Mouse (Mus musculus) urinary bladder, postnatal 25 days (tissue): ENCODE data around the gene 3110082I17Rik.
A peak's percentile ranks its signal among the peaks of the same experiment; 100 is the strongest.

Experiments
- DNase-seq: peaks from one replicate; pipeline ENCODE4 v3.0.0; 2022; ENCODE audit warnings: low spot score

3110082I17Rik gene

DNA sequence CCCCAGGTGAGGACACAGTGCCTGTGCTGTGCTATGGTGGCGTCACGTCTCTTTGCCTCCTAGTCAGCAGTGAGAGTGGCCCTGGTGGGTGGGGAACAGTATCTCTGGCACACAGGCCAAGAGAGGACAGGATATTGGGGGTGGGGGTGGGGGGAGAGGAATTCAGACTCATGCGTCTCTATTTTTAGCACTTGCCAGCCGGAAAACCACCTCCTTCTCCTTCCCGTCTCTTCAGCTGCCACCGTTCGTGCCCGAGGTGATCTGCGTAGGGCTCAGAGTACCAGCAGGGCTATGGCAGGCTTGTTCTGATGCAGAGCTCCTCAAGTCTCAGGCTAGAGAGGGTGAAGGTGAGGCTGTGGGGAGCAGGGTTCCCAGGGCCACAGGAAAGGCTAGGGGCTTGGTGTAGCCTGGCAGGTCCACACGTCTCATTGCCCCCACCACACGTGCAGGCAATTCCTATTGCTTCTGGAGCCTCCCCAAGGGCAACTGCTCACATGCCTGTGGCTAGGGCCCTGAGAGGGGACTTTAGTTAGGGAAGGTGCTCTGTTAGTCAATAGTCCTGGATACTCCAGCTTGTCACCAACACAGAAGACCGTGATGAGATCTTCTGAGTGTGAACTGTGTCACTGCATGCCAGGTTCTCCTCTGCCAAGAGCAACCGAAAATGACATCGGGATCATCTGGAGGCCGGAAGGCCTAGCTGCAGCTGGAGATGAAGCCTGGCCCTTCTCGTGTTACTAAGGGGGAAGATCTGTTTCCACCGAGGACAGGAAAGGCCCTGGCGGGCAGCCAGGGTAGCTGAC lies 82.7 kb downstream of the 3110082I17Rik start, which contains the start of gene Gpr146:
Gene Gpr146, plus strand, starts transcription at position 230 of the 803 bp plus-strand sequence.
- no peak for DNase-seq

DNA sequence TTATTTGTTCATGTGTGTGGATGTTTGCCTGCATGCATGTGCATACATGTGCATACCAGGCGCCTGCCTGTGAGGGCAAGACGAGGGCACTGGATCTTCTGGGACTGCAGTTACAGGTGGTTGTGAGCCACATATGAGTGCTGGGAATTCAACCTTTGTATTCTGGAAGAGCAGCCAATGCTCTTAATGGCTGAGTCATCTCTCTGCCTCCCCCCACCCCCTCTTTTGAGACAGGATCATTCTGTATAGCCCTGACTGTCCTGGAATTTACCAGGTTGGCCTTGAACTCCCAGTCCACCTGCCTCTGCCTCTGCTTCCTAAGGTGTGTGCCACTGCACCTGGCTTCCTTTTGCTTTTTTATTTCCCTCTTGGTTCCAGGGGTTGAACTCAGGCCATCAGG lies 85.5 kb downstream of the 3110082I17Rik start:
- no peak for DNase-seq

DNA sequence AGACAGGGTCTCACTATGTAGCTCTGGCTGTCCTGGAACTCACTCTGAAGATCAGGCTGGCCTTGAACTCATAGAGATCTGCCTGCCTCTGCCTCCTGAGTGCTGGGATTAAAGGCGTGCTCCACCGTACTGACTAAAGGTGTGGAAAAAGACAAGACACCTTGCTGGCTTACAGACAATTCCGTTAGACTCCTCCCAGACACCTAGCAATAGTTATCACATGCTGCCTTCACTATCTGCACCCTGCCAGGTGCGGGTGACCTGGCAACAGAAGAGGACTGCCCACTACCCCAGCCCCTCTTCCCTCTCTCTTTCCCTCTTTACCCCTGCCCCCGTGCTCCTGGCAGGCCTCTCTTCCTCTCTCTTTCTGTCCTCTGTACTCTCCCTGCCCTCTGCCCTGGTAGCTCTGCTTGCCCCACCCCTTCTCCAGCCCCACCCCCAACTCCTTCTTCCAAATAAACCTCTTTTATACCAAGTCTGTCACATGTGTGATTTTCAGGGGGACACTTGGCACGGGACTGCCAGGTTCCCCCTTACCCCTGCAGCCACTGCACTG lies 86.4 kb downstream of the 3110082I17Rik start:
- no peak for DNase-seq

DNA sequence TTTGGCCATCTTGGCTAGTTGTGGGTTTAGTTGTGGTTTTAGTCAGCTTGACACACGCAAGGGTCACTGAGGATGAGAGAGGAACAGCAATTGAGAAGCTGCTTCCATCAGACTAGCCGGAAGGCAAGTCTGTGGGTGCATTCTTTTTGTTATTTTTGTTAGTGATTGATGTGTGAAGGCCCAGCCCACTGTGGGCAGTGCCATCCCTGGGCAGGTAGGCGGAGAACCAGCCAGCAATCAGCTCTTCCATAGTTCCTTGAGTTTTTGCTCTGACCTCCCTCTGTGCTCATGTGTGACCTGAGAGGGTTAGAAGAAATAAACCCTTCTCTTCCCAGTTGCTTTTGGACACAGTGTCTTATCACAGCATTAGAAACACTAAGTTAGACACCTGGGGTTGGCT lies 87.2 kb downstream of the 3110082I17Rik start:
- DNase-seq: no peak

DNA sequence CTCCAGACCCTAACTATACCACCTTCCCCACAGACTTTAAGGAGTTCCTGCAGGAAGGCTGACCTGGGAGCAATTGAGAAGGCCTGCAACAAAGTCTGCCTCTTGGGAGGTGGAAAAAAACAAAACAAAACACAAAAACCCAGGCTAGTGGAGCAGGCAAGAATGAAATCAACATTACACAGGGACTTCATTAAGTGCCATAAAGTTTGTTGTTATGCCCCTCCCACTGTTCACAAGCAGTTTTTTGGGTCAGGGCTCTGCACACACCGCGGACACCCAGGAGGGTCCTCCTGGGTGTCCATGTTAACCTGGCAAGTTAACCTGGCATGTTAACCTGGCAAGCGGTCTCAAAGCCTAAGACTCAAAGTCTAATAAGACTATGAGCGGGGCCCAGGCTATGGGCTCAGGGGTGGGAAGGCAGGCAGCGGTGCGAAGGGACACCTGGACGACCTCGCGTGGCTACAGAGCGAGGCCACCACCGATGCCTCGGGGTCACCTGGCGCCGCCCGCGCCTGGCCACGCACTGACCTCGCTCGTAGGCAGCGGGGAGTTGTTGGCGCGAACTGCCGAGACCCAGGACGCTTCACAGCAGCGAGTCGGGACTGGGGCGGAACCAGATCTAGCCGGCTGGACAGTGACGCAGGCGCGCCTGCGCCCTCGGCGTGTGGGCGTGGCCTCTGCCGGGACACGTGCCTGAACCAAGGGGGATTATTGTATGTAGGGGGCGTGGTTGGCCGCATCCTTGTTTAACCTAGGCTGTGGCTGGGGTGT lies 88.5 kb downstream of the 3110082I17Rik start:
- peak; percentile 89 for DNase-seq

DNA sequence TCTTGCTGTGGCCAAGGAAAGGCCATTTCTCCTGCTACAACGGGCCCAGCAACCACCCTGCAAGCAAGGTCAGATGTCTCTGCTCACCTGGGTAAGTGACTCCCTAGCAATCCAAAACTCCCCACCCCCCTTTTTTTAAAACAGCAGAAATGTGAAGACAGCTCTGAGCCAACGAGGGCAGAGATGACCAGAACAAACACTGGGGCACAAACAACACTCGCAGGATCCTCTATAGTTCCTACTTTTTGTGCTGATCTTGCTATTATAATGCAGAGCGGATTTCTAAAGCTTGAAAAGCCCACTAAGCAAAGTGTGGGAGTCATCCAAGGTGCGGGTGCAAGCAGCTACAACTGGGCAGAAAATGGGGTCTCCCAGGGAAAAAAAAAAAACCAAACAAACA lies 89.2 kb downstream of the 3110082I17Rik start:
- no peak for DNase-seq

DNA sequence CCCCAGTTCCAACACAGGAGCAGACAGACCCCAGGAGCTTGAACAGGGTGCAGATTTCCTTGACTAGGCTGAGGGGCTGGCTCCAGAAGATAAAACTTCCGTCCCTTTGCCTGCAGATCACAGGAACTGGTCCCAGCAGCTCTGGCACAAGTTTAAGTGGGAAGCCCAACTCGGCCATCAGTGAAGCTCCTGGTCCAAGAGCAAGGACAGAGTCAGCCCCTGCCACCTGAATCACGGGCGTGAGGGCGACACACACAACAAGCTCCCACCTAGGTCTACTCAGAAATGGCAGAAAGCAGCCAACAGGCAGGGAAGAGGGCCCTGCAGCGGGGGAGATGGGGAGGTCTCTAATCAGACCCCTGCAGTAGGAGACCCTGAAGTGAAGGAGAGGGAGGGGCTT lies 90.0 kb downstream of the 3110082I17Rik start:
- DNase-seq: no peak

DNA sequence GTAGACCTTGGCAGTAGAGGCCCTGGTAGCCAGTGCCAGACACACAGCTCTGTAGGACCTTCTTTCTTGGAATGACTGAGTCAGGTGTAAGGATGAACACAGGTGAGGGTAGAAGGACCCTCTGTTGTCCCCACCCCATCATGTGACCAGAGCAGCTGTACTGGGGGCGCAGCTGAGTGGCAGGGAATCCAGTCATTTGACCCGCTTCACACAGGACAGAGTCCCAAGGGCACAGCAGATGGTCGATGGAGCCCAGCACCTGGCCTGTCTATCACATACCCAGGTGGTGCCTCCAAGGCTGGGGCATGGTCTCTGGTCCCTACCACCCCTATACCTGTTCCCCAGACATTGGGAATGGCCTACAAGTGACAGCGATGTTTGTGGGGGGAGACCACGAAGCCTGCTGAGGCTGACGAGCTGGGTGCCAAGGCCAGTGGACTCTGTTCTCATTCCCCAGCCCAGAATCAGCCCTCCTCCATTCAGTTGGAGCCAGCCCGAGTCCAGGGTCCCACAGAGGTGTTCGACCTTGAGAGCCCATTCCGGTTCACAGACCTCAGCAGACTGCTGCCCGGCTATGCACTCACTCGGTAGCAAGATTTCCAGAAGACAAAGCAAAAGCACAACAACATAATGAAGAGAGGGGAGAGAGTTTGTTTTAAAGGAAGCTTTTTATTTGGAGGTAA lies 91.5 kb downstream of the 3110082I17Rik start:
- no peak for DNase-seq

DNA sequence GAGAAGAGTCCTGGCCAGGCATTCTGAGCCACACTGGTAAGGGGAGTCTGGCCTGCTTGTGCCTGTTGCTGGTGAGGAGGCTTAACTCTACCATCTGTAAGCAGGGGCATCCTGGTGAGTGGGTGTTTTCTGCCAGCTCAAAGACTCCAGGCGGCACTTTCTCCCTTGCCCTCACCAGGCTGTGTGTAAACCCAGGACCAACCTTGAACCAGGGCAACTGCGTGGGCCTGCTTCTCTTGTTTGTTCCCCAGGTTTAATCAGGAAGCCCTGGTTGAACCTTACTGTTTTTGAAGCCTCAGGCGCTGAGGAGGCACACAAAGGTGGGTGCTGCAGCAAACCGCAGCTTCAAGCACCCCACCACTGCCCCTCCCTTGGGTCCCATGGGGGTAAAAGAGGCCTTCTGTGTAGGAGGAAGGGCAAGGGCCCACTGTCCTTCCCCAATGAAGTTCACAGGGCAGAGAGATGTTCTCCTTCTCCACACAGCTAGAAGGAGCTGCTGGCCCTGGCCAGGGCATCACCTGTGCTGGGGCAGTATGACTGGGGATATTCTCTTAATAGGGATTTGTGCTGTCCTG lies 92.4 kb downstream of the 3110082I17Rik start:
- DNase-seq: no peak

DNA sequence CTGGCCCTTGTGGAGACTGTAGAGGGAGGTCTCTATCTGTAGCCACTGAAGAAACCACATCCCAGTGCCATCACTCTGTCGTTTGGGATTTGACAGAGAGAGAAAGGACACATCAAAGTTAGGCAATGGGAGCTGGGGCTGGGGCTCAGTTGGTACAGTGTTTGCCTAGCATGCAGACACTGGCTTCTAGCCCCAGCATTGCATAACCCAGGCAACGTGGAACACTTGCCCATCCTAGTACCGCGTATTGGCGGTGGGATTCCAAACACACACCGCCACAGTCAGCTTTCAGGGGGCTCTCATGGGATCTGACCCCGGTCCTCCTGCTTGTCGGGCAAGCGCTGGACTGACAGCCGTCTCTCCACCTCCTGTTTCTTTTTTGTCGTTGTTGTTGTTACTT lies 93.8 kb downstream of the 3110082I17Rik start:
- DNase-seq: no peak

DNA sequence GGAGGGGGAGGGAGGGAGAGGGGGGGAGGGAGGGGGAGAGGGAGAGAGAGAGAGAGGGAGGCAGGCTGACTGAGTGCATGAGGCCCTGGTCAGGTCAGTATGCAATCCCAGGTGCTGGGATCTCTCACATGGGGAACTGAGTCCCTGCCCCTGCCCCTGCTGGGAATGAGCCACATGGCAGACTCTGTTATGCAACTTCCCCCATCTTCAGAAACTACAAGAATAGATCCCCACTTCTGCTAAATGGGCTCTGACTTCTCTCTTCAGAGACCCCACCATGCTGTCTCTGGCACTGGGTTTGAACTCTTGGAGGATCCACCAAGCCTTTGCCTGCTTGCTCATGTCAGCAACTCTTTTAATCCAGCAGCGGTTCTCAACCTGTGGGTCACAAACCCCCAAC lies 94.5 kb downstream of the 3110082I17Rik start:
- DNase-seq: no peak

DNA sequence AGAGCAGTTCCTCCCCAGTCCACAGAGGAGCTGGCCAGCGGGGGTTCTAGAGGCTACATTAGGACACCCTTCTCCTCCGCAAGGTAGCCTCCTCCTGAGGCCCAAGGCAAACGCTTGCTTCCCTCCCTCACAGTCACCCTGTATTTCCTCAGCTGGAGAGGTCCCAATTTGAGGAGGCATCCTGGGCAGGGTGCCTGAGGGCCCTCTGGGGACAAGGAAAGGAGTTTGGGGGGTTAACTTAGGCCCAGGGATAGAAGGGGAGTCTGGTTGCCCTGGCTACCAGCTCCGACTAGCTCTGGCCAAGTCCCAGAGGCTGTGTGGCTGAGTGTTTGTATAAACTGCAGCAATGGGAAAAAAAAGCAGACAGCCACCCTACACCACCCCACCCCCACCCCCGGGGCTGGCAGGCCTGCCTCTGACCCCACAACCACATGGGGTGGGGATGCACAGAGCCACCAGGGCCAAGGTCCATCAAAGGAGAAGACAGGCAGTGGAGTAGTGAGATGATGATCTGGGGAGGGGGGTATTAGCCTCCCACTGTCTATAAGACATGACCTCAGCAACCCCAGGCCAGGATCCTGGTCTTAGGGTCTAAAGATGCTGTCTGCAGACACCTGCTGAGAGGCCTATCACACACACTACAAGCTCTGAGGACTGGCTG lies 95.3 kb downstream of the 3110082I17Rik start:
- DNase-seq: no peak

DNA sequence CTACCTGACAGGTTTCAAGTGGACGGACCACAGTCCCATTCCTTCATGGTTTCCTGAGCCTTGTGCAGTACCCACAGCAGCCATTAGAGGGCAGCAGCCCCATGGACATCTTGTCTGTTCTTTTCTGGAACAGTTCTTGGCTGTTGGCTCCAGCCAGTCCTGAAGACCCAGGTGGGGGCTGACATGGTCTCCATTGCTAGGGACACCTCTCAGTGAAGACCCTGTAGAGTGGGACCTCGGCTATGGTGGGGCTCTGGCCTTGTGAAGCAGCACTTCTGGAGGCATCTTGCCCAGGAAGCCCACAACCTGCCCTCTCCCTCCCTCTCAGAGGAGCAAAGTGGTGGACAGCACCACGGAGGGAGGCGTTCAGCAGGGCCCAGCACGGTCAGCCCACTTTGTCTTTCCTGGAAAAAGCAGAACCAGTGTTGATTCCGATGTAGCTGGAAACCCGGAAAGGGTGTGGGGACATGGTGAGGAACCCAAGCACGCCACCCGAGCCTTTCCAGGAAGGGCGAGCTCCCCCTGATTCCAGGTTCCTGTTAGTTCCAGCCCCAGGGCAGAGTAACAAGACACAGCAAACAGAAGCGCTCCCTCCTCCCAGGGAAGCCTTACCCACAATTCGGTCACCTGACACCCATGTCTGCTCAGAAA lies 95.9 kb downstream of the 3110082I17Rik start:
- peak; percentile 91 for DNase-seq

DNA sequence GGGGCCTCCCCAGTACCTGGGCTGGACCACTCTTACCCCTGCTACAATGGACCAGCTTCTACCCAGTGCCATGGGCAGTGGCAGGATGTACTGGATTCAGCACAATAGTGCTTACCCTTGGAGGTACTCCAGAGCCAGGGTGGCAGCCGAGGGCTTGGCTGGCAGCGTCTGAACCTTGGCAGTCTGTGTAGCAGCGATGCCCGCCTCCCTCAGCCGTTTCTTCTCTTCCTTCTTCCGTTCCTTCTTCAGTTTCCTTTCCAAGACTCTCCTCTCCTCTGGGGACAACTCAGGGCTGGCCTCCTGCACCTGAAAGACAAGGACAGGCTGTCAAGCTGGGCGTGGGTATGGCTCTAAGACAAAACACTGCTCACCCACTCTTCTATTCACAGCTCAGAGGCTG lies 96.5 kb downstream of the 3110082I17Rik start:
- DNase-seq: no peak

DNA sequence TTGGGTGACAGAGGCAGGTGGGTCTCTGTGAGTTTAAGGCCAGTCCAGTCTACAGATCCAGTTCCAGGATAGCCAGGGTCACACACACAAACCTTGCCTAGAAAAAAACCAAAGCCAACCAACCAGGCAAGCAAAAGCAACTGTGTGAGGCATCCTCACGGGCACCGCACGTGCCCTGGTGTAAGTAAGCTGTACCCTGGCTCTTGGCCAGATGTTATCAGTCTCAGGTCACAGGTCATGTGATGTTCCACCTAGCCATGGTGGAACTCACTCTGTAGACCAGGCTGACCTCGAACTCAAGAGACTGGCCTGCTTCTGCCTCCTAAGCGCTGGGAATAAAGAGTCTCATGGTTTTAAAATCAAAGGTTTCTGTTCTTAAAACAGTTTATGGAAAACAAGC lies 101.1 kb downstream of the 3110082I17Rik start:
- no peak for DNase-seq

DNA sequence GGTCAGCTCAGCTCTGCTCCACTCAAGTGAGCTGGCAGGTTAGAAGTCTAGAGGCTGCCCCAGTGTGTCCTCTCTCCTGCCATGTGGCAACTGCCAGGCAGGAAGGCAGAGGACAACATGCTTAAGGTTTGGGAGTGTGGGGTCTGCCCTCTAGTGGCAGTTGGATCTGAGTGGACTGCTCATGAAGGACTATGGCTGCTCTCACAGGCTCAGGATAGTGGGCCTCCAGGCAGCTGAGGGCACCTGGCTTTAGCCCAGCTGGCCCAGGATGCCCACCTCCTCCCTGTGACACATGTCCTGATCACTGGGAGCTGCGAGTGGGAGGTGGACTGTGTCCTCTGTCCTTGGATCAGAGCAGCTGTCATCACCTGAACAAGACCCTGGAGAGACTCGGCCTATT lies 101.7 kb downstream of the 3110082I17Rik start:
- DNase-seq: no peak

DNA sequence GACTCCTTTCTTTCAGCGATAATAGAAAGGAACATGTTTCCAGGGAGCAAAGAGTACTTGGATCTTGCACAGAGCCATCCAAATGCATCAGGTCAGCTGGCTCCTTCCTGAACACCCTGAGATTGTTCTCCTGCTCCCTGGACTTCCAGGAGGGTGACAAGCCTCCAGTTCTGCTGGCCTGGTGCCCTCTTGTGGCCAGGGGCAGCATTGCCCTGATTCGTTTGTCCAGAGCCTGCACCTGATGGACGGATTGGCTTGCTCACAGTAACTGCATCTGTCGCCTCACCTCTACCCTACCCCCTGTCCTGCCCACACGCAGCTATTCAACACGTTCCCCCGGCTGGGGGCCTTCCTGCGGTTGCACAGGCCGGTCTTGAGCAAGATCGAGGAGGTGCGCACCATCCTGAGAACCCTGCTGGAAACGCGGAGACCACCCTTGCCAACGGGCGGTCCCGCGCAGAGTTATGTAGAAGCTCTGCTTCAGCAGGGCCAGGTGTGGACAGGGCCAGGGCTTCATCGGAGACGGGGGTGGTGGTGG lies 105.0 kb downstream of the 3110082I17Rik start:
- DNase-seq: peak; percentile 77

DNA sequence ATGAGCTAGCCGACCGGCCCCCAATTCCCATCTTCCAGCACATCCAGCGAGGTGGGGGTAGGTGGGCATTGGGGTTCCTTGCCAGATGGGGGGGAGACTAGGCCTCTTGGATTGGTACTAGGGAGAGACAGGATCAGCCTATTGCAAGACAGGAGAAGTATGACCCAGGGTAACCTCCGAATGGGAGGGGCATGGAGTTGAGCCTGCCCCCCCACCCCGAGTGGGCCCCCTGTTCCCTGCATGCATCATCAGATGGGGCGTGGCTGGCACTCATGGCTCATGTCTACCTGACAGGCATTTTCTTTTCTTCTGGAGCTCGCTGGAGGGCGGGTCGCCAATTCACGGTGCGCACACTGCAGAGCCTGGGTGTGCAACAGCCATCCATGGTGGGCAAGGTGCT lies 106.4 kb downstream of the 3110082I17Rik start:
- no peak for DNase-seq

DNA sequence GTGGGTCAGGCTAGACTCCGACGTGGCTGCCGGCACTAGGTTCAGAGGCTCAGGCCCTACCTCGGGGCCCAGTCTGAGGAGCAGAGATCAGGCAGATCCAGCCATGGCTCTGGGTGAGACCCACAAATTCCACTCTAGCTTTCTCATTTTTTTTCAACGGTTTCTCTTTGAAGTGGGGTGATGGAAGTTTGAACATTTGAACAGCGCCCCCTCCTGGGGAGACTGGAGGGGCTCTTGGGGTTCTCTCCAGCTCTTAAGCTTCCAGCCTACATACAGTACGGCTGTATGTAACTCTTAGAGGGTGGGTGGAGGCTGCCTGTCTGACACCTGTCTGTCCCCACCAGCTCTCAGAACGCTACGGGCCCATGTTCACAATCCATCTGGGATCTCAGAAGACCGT lies 106.8 kb downstream of the 3110082I17Rik start:
- DNase-seq: peak; percentile 24

DNA sequence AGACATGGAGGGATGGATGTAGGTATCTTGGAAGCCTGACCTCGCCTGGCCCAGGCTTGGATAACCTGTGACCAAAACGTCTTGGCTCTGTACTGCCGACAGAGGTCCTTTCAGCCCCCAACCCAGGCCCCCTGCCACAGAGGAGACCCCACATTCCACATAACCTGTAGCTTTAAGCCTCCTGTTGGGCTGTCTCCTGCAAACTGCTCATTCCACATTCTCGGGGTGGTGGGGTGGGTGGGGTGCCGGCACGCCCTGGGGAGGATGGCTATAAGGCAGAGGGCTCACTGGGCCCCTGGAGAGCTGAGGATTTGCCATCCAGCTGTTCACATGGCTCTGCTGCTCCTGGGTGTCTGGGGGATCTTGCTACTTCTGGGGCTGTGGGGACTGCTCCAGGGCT lies 108.0 kb downstream of the 3110082I17Rik start, which contains the start of gene Cyp2w1:
Gene Cyp2w1, plus strand, starts transcription at position 301 of the 400 bp plus-strand sequence.
- DNase-seq: no peak

DNA sequence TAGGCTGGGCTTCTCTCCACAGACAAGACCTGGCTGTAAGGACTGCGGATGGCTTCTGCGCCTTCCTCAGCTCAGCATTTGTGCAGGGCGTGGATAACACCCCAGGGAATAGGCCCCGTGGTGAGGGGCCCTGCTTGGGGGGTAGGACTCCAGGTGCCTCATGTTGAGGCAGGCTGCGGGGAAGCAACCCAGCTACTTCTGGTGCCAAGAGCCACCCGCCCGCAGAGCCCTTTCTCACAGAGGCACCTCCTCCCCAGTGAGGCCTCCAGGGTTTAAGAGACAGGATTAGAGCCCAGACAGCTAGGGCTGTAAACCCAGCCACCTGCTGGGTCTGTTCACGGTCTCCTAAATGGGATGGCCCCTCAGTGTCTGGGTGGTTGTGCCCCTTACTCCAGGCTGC lies 108.7 kb downstream of the 3110082I17Rik start:
- no peak for DNase-seq
